Mouse (Mus musculus) forebrain, embryonic 11.5 days (tissue): Measurements from ENCODE around the gene Myh1. TPM values are rescaled to one million over a fixed set of nuclear protein-coding genes. Genes with fewer than 3 reads are reported as not detected.

Experiments
- ATAC-seq: fragments of 200-750 bp; cut with Nextera tagmentation; replicated peaks from 2 replicates; pipeline ENCODE4 v1.8.0; 2017; ENCODE audit warnings: moderate TSS enrichment; ENCODE audit not compliant: low FRiP score
- DNase-seq: peaks from one replicate; pipeline ENCODE4 v3.0.0-alpha.2; 2017; ENCODE audit warnings: low spot score
- H3K27ac ChIP-seq: fragments of 300-500 bp; sonication (generic); 2 replicates; pipeline ENCODE4 v1.5.1; 2014; ENCODE audit warnings: low read depth, low read length
- H3K27me3 ChIP-seq: fragments of 300-500 bp; sonication (generic); 2 replicates; pipeline ENCODE4 v1.6.1; 2014; ENCODE audit warnings: mild to moderate bottlenecking, low read length, mixed read lengths; ENCODE audit not compliant: control insufficient read depth, insufficient read depth
- H3K36me3 ChIP-seq: fragments of 300-500 bp; sonication (generic); 2 replicates; pipeline ENCODE4 v1.6.1; 2014; ENCODE audit warnings: mild to moderate bottlenecking, low read length, moderate library complexity, mixed read lengths; ENCODE audit not compliant: control insufficient read depth, insufficient read depth
- H3K4me1 ChIP-seq: fragments of 300-500 bp; sonication (generic); replicated peaks from 2 replicates; pipeline ENCODE4 v1.6.1; 2014; ENCODE audit warnings: low read length, mixed read lengths; ENCODE audit not compliant: control insufficient read depth, insufficient read depth
- H3K4me2 ChIP-seq: fragments of 300-500 bp; sonication (generic); 2 replicates; pipeline ENCODE4 v1.6.1; 2014; ENCODE audit warnings: low read depth, mild to moderate bottlenecking, low read length, moderate library complexity, mixed read lengths; ENCODE audit not compliant: severe bottlenecking
- H3K4me3 ChIP-seq: fragments of 300-500 bp; sonication (generic); 2 replicates; pipeline ENCODE4 v1.5.1; 2014; ENCODE audit warnings: low read depth, low read length
- H3K9ac ChIP-seq: fragments of 300-500 bp; sonication (generic); 2 replicates; pipeline ENCODE4 v1.6.1; 2014; ENCODE audit warnings: low read length
- H3K9me3 ChIP-seq: fragments of 300-500 bp; sonication (generic); 2 replicates; pipeline ENCODE4 v1.6.1; 2016; ENCODE audit warnings: low read length, mixed read lengths; ENCODE audit not compliant: control insufficient read depth
- WGBS: fragments of 180-500 bp; shearing (Covaris S2); extraction: QIAGEN DNeasy Blood & Tissue Kit; methylation state at CpG from one replicate; pipeline ENCODE4 v1.1.7; 2014; 5-methylcytosine and 5-hydroxymethylcytosine counted together
- polyA plus RNA-seq: library from polyadenylated mRNA; unstranded; fragments of >200 nt; fragmentation: Nextera tagmentation; extraction: Ambion mirVana; gene quantifications from 2 replicates; pipeline ENCODE4 v1.2.1, GENCODE M21; 2014

Gene Myh1
- polyA plus RNA-seq, 1 experiment from 2014 or later: not detected

GRCm38 (mm10) chr11:67164851-67165250 lies 35.0 kb upstream of the Myh1 start:
- H3K4me3 ChIP-seq: no peak overlapping the region
- no peak for ATAC-seq
- no peaks in the 10 kb centered on the region for H3K27me3 ChIP-seq
- no peaks in the 10 kb centered on the region for H3K9me3 ChIP-seq
- no peak overlapping the region for H3K27ac ChIP-seq
- no peaks in the 10 kb centered on the region for H3K36me3 ChIP-seq
- no peak for DNase-seq
- H3K4me1 ChIP-seq: no peaks in the 10 kb centered on the region
- no peak overlapping the region for H3K9ac ChIP-seq
- 62% methylated on average over 5 of the region's 5 CpGs for WGBS
- H3K4me2 ChIP-seq: no peak overlapping the region

- no peak for ATAC-seq
- Histone ChIP-seq H3K27me3 (no peaks in the 10 kb centered on the region), H3K4me2 (no peak overlapping the region), H3K4me1 (no peaks in the 10 kb centered on the region), H3K9ac (no peak overlapping the region), H3K9me3 (no peaks in the 10 kb centered on the region), H3K36me3 (no peaks in the 10 kb centered on the region), H3K4me3 (no peak overlapping the region), H3K27ac (no peak overlapping the region)
- 69% methylated on average over 5 of the region's 5 CpGs for WGBS
- no peak for DNase-seq
Observed at GRCm38 (mm10) chr11:67169301-67169700, 30.6 kb upstream of the Myh1 start.

- Histone ChIP-seq H3K9ac (no peak within 1 kb of the TSS), H3K27me3 (no peaks in the 10 kb centered on the region), H3K4me2 (no peak within 1 kb of the TSS), H3K27ac (no peak within 1 kb of the TSS), H3K4me3 (no peak within 1 kb of the TSS), H3K36me3 (no peaks in the 10 kb centered on the region), H3K4me1 (no peaks in the 10 kb centered on the region), H3K9me3 (no peaks in the 10 kb centered on the region)
- WGBS: 75% methylated on average over 14 of the region's 14 CpGs
- ATAC-seq (no peak), DNase-seq (no peak)
Observed at GRCm38 (mm10) chr11:67170727-67171126, 29.1 kb upstream of the Myh1 start, which contains the start of gene Myh2. Myh2 (plus strand) TSS chr11:67171027.

- H3K4me2 ChIP-seq: no peak overlapping the region
- WGBS: 88% methylated on average over 2 of the region's 2 CpGs
- H3K4me3 ChIP-seq: no peak overlapping the region
- DNase-seq (no peak), ATAC-seq (no peak)
- no peaks in the 10 kb centered on the region for H3K36me3 ChIP-seq
- H3K4me1 ChIP-seq: no peaks in the 10 kb centered on the region
- H3K9me3 ChIP-seq: no peaks in the 10 kb centered on the region
- H3K9ac ChIP-seq: no peak overlapping the region
- H3K27ac ChIP-seq: no peak overlapping the region
- no peaks in the 10 kb centered on the region for H3K27me3 ChIP-seq
Observed at GRCm38 (mm10) chr11:67172439-67172838, 27.4 kb upstream of the Myh1 start.

GRCm38 (mm10) chr11:67176376-67176775 lies 23.5 kb upstream of the Myh1 start:
- Histone ChIP-seq H3K9me3 (no peaks in the 10 kb centered on the region), H3K27ac (no peak overlapping the region), H3K4me2 (no peak overlapping the region), H3K36me3 (no peaks in the 10 kb centered on the region), H3K27me3 (no peaks in the 10 kb centered on the region), H3K9ac (no peak overlapping the region), H3K4me3 (no peak overlapping the region), H3K4me1 (no peaks in the 10 kb centered on the region)
- no peak for ATAC-seq
- DNase-seq: no peak
- WGBS: 52% methylated on average over 5 of the region's 5 CpGs

GRCm38 (mm10) chr11:67190316-67190715 lies 9.5 kb upstream of the Myh1 start:
- DNase-seq: no peak
- H3K9ac ChIP-seq: no peak overlapping the region
- H3K4me3 ChIP-seq: no peak overlapping the region
- H3K4me2 ChIP-seq: no peak overlapping the region
- H3K36me3 ChIP-seq: no peaks in the 10 kb centered on the region
- no peaks in the 10 kb centered on the region for H3K4me1 ChIP-seq
- H3K27ac ChIP-seq: no peak overlapping the region
- WGBS: 89% methylated on average over 10 of the region's 10 CpGs
- H3K9me3 ChIP-seq: no peaks in the 10 kb centered on the region
- ATAC-seq: no peak
- no peaks in the 10 kb centered on the region for H3K27me3 ChIP-seq

GRCm38 (mm10) chr11:67190814-67191213 lies 9.0 kb upstream of the Myh1 start:
- H3K9me3 ChIP-seq: no peaks in the 10 kb centered on the region
- DNase-seq: no peak
- H3K4me2 ChIP-seq: no peak overlapping the region
- no peaks in the 10 kb centered on the region for H3K27me3 ChIP-seq
- H3K4me1 ChIP-seq: no peaks in the 10 kb centered on the region
- no peaks in the 10 kb centered on the region for H3K36me3 ChIP-seq
- 90% methylated on average over 2 of the region's 2 CpGs for WGBS
- no peak overlapping the region for H3K4me3 ChIP-seq
- no peak overlapping the region for H3K9ac ChIP-seq
- H3K27ac ChIP-seq: no peak overlapping the region
- ATAC-seq: no peak

- H3K4me3 ChIP-seq: no peak overlapping the region
Observed at GRCm38 (mm10) chr11:67191496-67191895, 8.4 kb upstream of the Myh1 start.

GRCm38 (mm10) chr11:67199321-67199720 lies 531 bp upstream of the Myh1 start:
- Histone ChIP-seq H3K9me3 (no peaks in the 10 kb centered on the region), H3K4me2 (no peak overlapping the region), H3K9ac (no peak overlapping the region), H3K27ac (no peak overlapping the region), H3K36me3 (no peaks in the 10 kb centered on the region), H3K27me3 (no peaks in the 10 kb centered on the region), H3K4me1 (no peaks in the 10 kb centered on the region), H3K4me3 (no peak overlapping the region)
- WGBS: 33% methylated on average over 1 of the region's 1 CpGs
- no peak for DNase-seq
- ATAC-seq: no peak

More at GRCm38 (mm10) chr11:67191496-67191895, 8.4 kb upstream of the Myh1 start:
- Histone ChIP-seq H3K36me3 (no peaks in the 10 kb centered on the region), H3K27me3 (no peaks in the 10 kb centered on the region), H3K4me1 (no peaks in the 10 kb centered on the region), H3K9me3 (no peaks in the 10 kb centered on the region), H3K27ac (no peak overlapping the region), H3K9ac (no peak overlapping the region), H3K4me2 (no peak overlapping the region)
- DNase-seq (no peak), ATAC-seq (no peak)
- 90% methylated on average over 14 of the region's 14 CpGs for WGBS
